Mouse (Mus musculus): ENCODE measurements around the gene Zfp273. TPM values are rescaled to one million over a fixed set of nuclear protein-coding genes. Genes with fewer than 3 reads are reported as not detected.
"Not testable (repeated sequence)": the region's sequence is repeated elsewhere in the genome, so short reads cannot be mapped to it uniquely, and the experiment has no call there.

Gene Zfp273
- polyA plus RNA-seq (2011; ENCODE audit: insufficient read depth, insufficient read length, low replicate concordance, missing spikeins) = 1.4 and 2.8 TPM in 2 replicates

GRCm38 (mm10) chr13:67813710-67814660 lies at the start of gene Zfp273:
Zfp273 (plus strand) TSS chr13:67813740.
- 3% methylated on average over 31 of the region's 31 CpGs for WGBS
- Histone ChIP-seq H3K27ac (ENCODE audit: control insufficient read depth, insufficient read depth, low read depth, low read length, poor library complexity) (peak within 1 kb of the TSS; percentile 56), H3K4me3 (replicated peaks; ENCODE audit: control insufficient read depth, low read depth, low read length) (peak within 1 kb of the TSS; percentile 98), H3K4me1 (ENCODE audit: control insufficient read depth, insufficient read depth, low read length) (peaks cover 1% of the 10 kb centered on the region; the same call in 1 of the 2 replicates)
- TF ChIP-seq CTCF (IDR thresholded peaks at IDR 0.05; ENCODE audit: control insufficient read depth, insufficient read depth, low read length) (no peak), POLR2A (IDR thresholded peaks at IDR 0.05; ENCODE audit: borderline replicate concordance, control insufficient read depth, low read depth, low read length) (no peak)

- Histone ChIP-seq H3K4me1 (ENCODE audit: control insufficient read depth, insufficient read depth, low read length) (no peaks in the 10 kb centered on the region), H3K27ac (ENCODE audit: control insufficient read depth, insufficient read depth, low read depth, low read length, poor library complexity) (no peak within 1 kb of the TSS), H3K4me3 (replicated peaks; ENCODE audit: control insufficient read depth, low read depth, low read length) (peak within 1 kb of the TSS; percentile 95)
- no peak; the same call in 1 of the 2 replicates for TF ChIP-seq POLR2A (IDR thresholded peaks at IDR 0.05; ENCODE audit: borderline replicate concordance, control insufficient read depth, low read depth, low read length)
- WGBS = 8% methylated on average over 26 of the region's 26 CpGs
These were observed 34.0 kb upstream of the Zfp273 start, which contains the start of gene Zfp493 for GRCm38 (mm10) chr13:67779265-67780221. Zfp493 (plus strand) TSS chr13:67779693.

DNA sequence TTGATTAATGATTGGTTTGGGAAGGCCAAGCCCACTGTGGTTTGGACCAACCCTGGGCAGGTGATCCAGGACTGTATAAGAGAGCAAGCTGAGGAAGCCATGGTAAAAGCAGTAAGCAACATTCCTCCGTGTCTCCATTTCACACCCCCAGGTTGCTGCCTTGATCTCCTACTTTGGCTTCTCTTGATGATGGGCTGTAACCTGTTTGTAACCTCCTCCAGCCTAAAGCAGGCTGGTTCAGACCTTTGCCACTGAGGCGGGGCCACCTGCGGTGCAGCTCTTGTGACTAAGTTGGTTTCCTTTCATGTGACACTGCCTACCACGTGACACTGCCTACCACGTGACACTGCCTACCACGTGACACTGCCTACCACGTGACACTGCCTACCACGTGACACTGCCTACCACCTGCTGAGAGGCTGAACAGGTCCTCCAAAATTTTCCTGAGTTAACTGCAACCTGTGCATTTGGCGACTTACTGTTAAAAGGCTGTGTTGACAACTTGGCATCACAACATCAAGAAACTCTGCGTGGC lies 21.6 kb upstream of the Zfp273 start:
- Histone ChIP-seq H3K27ac (ENCODE audit: control insufficient read depth, insufficient read depth, low read depth, low read length, poor library complexity) (no peak overlapping the region), H3K4me3 (replicated peaks; ENCODE audit: control insufficient read depth, low read depth, low read length) (no peak overlapping the region), H3K4me1 (ENCODE audit: control insufficient read depth, insufficient read depth, low read length) (no peaks in the 10 kb centered on the region)
- 81% methylated on average over 10 of the region's 10 CpGs for WGBS
- TF ChIP-seq CTCF (IDR thresholded peaks at IDR 0.05; ENCODE audit: control insufficient read depth, insufficient read depth, low read length) (no peak), POLR2A (IDR thresholded peaks at IDR 0.05; ENCODE audit: borderline replicate concordance, control insufficient read depth, low read depth, low read length) (no peak)

DNA sequence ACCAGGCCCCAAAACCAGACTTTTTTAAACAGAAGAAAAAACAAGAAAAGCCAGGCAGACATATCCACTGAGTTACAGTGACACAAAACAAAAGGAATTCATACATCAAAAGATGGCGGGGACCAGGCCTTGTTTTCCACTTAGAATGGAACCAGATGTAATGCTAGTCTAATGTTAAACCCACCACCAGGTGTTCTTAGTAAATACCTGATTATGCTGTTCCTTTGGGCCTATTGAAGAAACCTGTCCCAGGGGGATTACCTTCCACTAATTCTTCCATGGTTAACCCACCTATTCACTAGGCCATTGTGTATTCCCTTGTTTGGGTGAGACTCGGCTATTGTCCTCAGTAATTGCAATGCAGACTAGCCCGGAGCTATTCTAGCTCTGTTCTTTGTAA lies 14.9 kb upstream of the Zfp273 start:
- WGBS = 80% methylated on average over 3 of the region's 3 CpGs
- TF ChIP-seq CTCF (IDR thresholded peaks at IDR 0.05; ENCODE audit: control insufficient read depth, insufficient read depth, low read length) (no peak), POLR2A (IDR thresholded peaks at IDR 0.05; ENCODE audit: borderline replicate concordance, control insufficient read depth, low read depth, low read length) (no peak)
- Histone ChIP-seq H3K27ac (ENCODE audit: control insufficient read depth, insufficient read depth, low read depth, low read length, poor library complexity) (no peak overlapping the region), H3K4me3 (replicated peaks; ENCODE audit: control insufficient read depth, low read depth, low read length) (no peak overlapping the region), H3K4me1 (ENCODE audit: control insufficient read depth, insufficient read depth, low read length) (no peaks in the 10 kb centered on the region)

DNA sequence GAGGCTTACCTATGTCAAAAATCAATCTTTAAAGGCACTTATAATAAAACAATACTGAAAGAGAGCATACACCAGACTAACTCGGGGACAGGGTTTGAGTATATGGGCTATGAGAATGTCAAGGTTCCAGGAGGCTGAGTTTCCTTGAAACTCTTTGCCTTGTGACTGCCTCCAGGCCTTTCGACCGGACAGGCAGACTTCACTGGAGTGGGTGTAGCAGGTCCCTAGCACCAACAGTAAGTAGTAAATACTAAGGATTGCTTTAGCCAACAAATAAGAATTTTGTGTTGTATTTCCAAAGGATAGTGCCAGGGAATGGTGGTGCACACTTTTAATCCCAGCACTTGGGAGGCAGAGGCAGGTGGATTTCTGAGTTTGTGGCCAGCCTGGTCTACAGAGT lies 14.4 kb upstream of the Zfp273 start:
- WGBS = 84% methylated on average over 3 of the region's 3 CpGs
- H3K4me1 ChIP-seq (ENCODE audit: control insufficient read depth, insufficient read depth, low read length); H3K4me3 ChIP-seq (replicated peaks; ENCODE audit: control insufficient read depth, low read depth, low read length); H3K27ac ChIP-seq (ENCODE audit: control insufficient read depth, insufficient read depth, low read depth, low read length, poor library complexity): not testable (repeated sequence)

GRCm38 (mm10) chr13:67811651-67812210 lies 1.8 kb upstream of the Zfp273 start:
- no peak overlapping the region for H3K4me3 ChIP-seq (replicated peaks; ENCODE audit: control insufficient read depth, low read depth, low read length)
- no peak for TF ChIP-seq CTCF (IDR thresholded peaks at IDR 0.05; ENCODE audit: control insufficient read depth, insufficient read depth, low read length)
- no peak for TF ChIP-seq POLR2A (IDR thresholded peaks at IDR 0.05; ENCODE audit: borderline replicate concordance, control insufficient read depth, low read depth, low read length)
- H3K27ac ChIP-seq (ENCODE audit: control insufficient read depth, insufficient read depth, low read depth, low read length, poor library complexity) = no peak overlapping the region
- WGBS = 45% methylated on average over 1 of the region's 1 CpGs
- H3K4me1 ChIP-seq (ENCODE audit: control insufficient read depth, insufficient read depth, low read length) = peaks cover 1% of the 10 kb centered on the region; the same call in 1 of the 2 replicates

DNA sequence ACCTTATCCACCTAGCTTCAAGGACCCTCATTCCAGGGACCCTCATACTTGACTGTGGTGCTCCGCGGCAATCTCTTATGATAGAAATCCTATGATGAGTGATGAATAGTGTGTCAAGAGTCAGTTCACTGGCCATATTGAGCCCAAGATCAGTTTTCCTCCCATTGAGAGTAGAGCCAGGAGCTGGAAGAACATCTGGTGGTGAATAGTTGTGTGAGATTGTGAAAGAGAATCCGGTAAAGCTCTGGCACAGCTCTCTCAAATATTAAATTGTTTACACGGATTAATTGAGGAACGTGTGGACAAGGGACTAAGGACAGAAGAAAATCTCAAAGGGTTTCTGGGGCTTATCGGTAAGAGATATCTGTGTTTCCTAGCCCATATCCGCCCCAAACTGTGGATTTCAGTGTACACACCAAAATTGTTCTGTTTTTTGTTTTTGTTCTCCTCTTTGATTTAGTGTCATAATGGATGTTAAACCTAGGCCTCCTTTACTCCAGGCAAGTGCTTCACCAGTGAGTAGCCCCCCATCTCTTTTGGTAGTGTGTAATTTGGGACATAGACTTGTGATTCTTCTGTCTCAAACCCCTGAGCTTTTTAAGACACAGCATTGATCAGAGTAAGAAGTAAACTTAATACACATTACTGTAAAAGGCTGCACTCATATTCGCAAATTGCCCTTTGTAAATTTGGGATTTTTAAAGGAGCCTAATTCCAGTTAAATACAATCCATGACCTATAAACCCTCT lies 405 bp upstream of the Zfp273 start:
- H3K27ac ChIP-seq (ENCODE audit: control insufficient read depth, insufficient read depth, low read depth, low read length, poor library complexity) = no peak overlapping the region
- TF ChIP-seq CTCF (IDR thresholded peaks at IDR 0.05; ENCODE audit: control insufficient read depth, insufficient read depth, low read length) (no peak), POLR2A (IDR thresholded peaks at IDR 0.05; ENCODE audit: borderline replicate concordance, control insufficient read depth, low read depth, low read length) (no peak)
- no peak overlapping the region for H3K4me3 ChIP-seq (replicated peaks; ENCODE audit: control insufficient read depth, low read depth, low read length)
- H3K4me1 ChIP-seq (ENCODE audit: control insufficient read depth, insufficient read depth, low read length) = peaks cover 1% of the 10 kb centered on the region; the same call in 1 of the 2 replicates
- whole genome bisulfite sequencing = 77% methylated on average over 8 of the region's 8 CpGs

All from bone marrow, adult 2 months (tissue).